Mouse (Mus musculus): ENCODE data around the gene Slc2a3. TPM values are rescaled to one million over a fixed set of nuclear protein-coding genes. Genes with fewer than 3 reads are reported as not detected.
"Not testable (repeated sequence)": the region's sequence is repeated elsewhere in the genome, so short reads cannot be mapped to it uniquely, and the experiment has no call there.

The Slc2a3 gene
- total RNA-seq, 4 experiments from 2014 or later, result 2.3 to 2.9 (median 2.4) TPM

- no peak for DNase-seq (ENCODE audit: low spot score)
These were observed 8.7 kb upstream of the Slc2a3 start for GRCm38 (mm10) chr6:122810022-122810614.

GRCm38 (mm10) chr6:122804418-122804817 lies 3.0 kb upstream of the Slc2a3 start:
- peak; percentile 82 for DNase-seq (ENCODE audit: low spot score)

- DNase-seq (ENCODE audit: low spot score), result no peak
These were observed 518 bp upstream of the Slc2a3 start for GRCm38 (mm10) chr6:122801801-122802514.

- DNase-seq (ENCODE audit: low spot score), result no peak
These were observed 670 bp downstream of the Slc2a3 start for GRCm38 (mm10) chr6:122800640-122801300.

- no peak for DNase-seq (ENCODE audit: low spot score)
These were observed 6.0 kb downstream of the Slc2a3 start for GRCm38 (mm10) chr6:122795254-122795935.

GRCm38 (mm10) chr6:122786275-122786674 lies 15.2 kb downstream of the Slc2a3 start:
- no peak for DNase-seq (ENCODE audit: low spot score)

- no peak for DNase-seq (ENCODE audit: low spot score)
These were observed 16.6 kb downstream of the Slc2a3 start for GRCm38 (mm10) chr6:122784866-122785265.

- no peak for DNase-seq (ENCODE audit: low spot score)
These were observed 19.3 kb downstream of the Slc2a3 start for GRCm38 (mm10) chr6:122782164-122782563.

- no peak for DNase-seq (ENCODE audit: low spot score)
These were observed 20.3 kb downstream of the Slc2a3 start for GRCm38 (mm10) chr6:122781167-122781566.

- DNase-seq (ENCODE audit: low spot score), result no peak
These were observed 21.5 kb downstream of the Slc2a3 start for GRCm38 (mm10) chr6:122779916-122780315.

GRCm38 (mm10) chr6:122776040-122776439 lies 25.4 kb downstream of the Slc2a3 start:
- no peak for DNase-seq (ENCODE audit: low spot score)

- DNase-seq (ENCODE audit: low spot score), result no peak
These were observed 27.1 kb downstream of the Slc2a3 start for GRCm38 (mm10) chr6:122774345-122774744.

GRCm38 (mm10) chr6:122772701-122773100 lies 28.7 kb downstream of the Slc2a3 start:
- no peak for DNase-seq (ENCODE audit: low spot score)

GRCm38 (mm10) chr6:122770760-122771315 lies 30.6 kb downstream of the Slc2a3 start:
- DNase-seq (ENCODE audit: low spot score), result no peak

- DNase-seq (ENCODE audit: low spot score), result no peak
These were observed 31.4 kb downstream of the Slc2a3 start for GRCm38 (mm10) chr6:122769771-122770759.

GRCm38 (mm10) chr6:122768256-122768655 lies 33.2 kb downstream of the Slc2a3 start:
- no peak for DNase-seq (ENCODE audit: low spot score)

- not testable (repeated sequence) for DNase-seq (ENCODE audit: low spot score)
These were observed 34.4 kb downstream of the Slc2a3 start for GRCm38 (mm10) chr6:122767012-122767411.

GRCm38 (mm10) chr6:122766145-122766968 lies 35.1 kb downstream of the Slc2a3 start:
- no peak for DNase-seq (ENCODE audit: low spot score)

- no peak for DNase-seq (ENCODE audit: low spot score)
These were observed 36.0 kb downstream of the Slc2a3 start for GRCm38 (mm10) chr6:122765298-122765956.
